Mouse (Mus musculus) neural tube, embryonic 13.5 days (tissue): ENCODE results near the gene Gm8267. TPM values are rescaled to one million over a fixed set of nuclear protein-coding genes. Genes with fewer than 3 reads are reported as not detected.
"Not testable (repeated sequence)": the region's sequence is repeated elsewhere in the genome, so short reads cannot be mapped to it uniquely, and the experiment has no call there.

Experiments used
- ATAC-seq: fragments of 200-750 bp; cut with Nextera tagmentation; 2 replicates; pipeline ENCODE4 v1.8.0; 2017; ENCODE audit warnings: low read depth, mild to moderate bottlenecking, moderate TSS enrichment, moderate library complexity
- H3K27ac ChIP-seq: fragments of 300-500 bp; sonication (generic); replicated peaks from 2 replicates; pipeline ENCODE4 v1.5.1; 2015; ENCODE audit warnings: moderate library complexity, mild to moderate bottlenecking, inconsistent platforms
- H3K27me3 ChIP-seq: fragments of 300-500 bp; sonication (generic); 2 replicates; pipeline ENCODE4 v1.6.1; 2015; ENCODE audit warnings: mild to moderate bottlenecking, inconsistent platforms
- H3K36me3 ChIP-seq: fragments of 300-500 bp; sonication (generic); 2 replicates; pipeline ENCODE4 v1.6.1; 2015; ENCODE audit warnings: mild to moderate bottlenecking, inconsistent platforms
- H3K4me1 ChIP-seq: fragments of 300-500 bp; sonication (generic); replicated peaks from 2 replicates; pipeline ENCODE4 v1.6.1; 2015; ENCODE audit warnings: inconsistent platforms
- H3K4me2 ChIP-seq: fragments of 300-500 bp; sonication (generic); 2 replicates; pipeline ENCODE4 v1.6.1; 2015; ENCODE audit warnings: inconsistent platforms, mild to moderate bottlenecking, moderate library complexity
- H3K4me3 ChIP-seq: fragments of 300-500 bp; sonication (generic); 2 replicates; pipeline ENCODE4 v1.5.1; 2015; ENCODE audit warnings: mild to moderate bottlenecking, inconsistent platforms
- H3K9ac ChIP-seq: fragments of 300-500 bp; sonication (generic); 2 replicates; pipeline ENCODE4 v1.6.1; 2015; ENCODE audit warnings: moderate library complexity, mild to moderate bottlenecking, inconsistent platforms
- H3K9me3 ChIP-seq: fragments of 300-500 bp; sonication (generic); 2 replicates; pipeline ENCODE4 v1.6.1; 2016; ENCODE audit warnings: inconsistent platforms
- WGBS: fragments of 180-500 bp; shearing (Covaris S2); methylation state at CpG from one replicate; pipeline ENCODE4 v1.1.7; 2015; 5-methylcytosine and 5-hydroxymethylcytosine counted together
- polyA plus RNA-seq: library from polyadenylated mRNA; unstranded; fragments of >200 nt; fragmentation: Nextera tagmentation; extraction: Ambion mirVana; gene quantifications from 2 replicates; pipeline ENCODE4 v1.2.1, GENCODE M21; 2015

Gene Gm8267
- polyA plus RNA-seq, result not detected in 2 replicates

DNA sequence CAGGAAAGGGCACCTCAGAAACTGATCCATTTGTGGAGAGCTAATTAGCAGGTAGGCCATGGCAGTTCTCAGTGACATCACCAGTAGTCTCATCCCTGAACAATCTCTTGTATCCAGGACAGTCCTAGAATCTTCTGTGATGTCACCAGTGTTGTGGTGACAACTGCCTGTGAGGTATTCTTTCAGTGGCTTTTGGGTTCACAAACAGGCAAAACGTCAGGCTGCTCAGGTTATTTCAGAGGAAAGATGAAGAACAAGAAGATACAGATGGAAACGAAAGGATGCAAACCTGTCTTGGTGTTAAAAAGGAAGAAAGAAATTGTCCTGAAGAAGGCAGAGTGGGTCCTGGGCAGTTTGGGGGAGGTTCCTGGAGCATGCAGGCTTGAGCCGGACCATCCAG, at the start of gene Gm8267:
Gene Gm8267 (minus strand): TSS at position 101 of the 400 bp plus-strand sequence.
- Histone ChIP-seq H3K27me3 (no peaks in the 10 kb centered on the region), H3K9me3 (no peaks in the 10 kb centered on the region), H3K36me3 (no peaks in the 10 kb centered on the region), H3K4me1 (no peaks in the 10 kb centered on the region), H3K4me2 (no peak within 1 kb of the TSS), H3K27ac (no peak within 1 kb of the TSS), H3K4me3 (no peak within 1 kb of the TSS), H3K9ac (no peak within 1 kb of the TSS)
- WGBS, result 84% methylated on average over 3 of the region's 3 CpGs
- no peak for ATAC-seq

GRCm38 (mm10) chr14:44789537-44790382, 39.6 kb upstream of the Gm8267 start:
- not testable (repeated sequence) for H3K27me3 ChIP-seq, ATAC-seq, H3K36me3 ChIP-seq, H3K4me2 ChIP-seq, H3K27ac ChIP-seq, H3K4me3 ChIP-seq, H3K9ac ChIP-seq, H3K9me3 ChIP-seq, H3K4me1 ChIP-seq
- 70% methylated on average over 2 of the region's 2 CpGs for WGBS

DNA sequence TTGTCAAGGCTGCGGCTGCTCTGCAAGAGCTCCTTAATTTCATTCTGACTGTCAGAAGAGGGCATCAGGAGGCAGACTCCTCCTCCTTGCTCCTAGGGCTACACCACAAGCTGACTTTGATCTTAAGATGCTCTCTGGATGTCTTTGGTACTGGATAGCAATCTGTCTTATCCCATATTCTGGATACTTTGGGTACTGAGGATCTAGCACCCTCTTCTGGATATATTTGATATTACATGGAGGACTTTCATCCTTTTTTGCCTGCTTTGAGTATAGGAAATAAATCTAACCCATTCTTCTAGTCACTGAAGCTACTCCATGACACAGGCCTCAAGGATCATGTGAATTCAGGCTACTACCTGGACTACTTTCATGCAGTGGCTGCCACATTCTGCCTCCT, 7.4 kb downstream of the Gm8267 start:
- H3K9me3 ChIP-seq, H3K4me2 ChIP-seq, H3K9ac ChIP-seq, H3K27me3 ChIP-seq, ATAC-seq, H3K36me3 ChIP-seq, H3K27ac ChIP-seq, H3K4me3 ChIP-seq, H3K4me1 ChIP-seq: not testable (repeated sequence)
- 66% methylated on average over 1 of the region's 1 CpGs for WGBS

GRCm38 (mm10) chr14:44730711-44731110, 19.4 kb downstream of the Gm8267 start:
- not testable (repeated sequence) for H3K4me3 ChIP-seq, H3K27ac ChIP-seq, H3K27me3 ChIP-seq, H3K4me2 ChIP-seq, H3K36me3 ChIP-seq, H3K4me1 ChIP-seq, ATAC-seq, H3K9ac ChIP-seq, H3K9me3 ChIP-seq

DNA sequence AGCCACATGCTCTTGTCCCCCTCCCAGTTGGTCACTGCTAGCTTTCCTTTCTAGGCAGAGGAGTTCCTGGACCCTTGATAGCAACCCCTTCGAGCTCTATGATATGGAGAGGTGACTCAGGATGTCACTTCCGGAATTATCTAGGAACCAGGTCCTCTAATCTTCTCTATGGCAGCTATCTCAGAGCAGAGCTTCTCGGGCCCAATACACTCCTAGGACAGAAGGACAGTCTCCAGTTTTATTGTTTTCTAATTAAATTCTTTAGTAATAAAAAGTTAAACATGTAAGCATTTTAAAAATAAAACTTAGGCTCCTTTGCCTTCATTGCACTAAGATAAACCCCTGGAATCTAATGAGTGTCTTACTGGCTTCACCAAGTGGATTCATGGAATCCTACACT, 43.8 kb downstream of the Gm8267 start, which contains the start of gene Gm8257:
Gene Gm8257 (minus strand): TSS at position 101 of the 400 bp plus-strand sequence.
- not testable (repeated sequence) for H3K9me3 ChIP-seq, H3K4me1 ChIP-seq, H3K9ac ChIP-seq, H3K27me3 ChIP-seq, H3K4me2 ChIP-seq, H3K27ac ChIP-seq, H3K4me3 ChIP-seq, H3K36me3 ChIP-seq, ATAC-seq
- 86% methylated on average over 3 of the region's 3 CpGs for WGBS

Other genes starting within 250 kb of the Gm8267 start
- not detected in 2 replicates for gene Gm17093, start 232.1 kb downstream of the Gm8267 start, polyA plus RNA-seq
- gene Gm8247, start 167.2 kb downstream of the Gm8267 start, polyA plus RNA-seq, result 0.17 TPM in 1 of 2 replicates, not detected in the other
- gene Gm5624, start 122.4 kb downstream of the Gm8267 start, polyA plus RNA-seq, result not detected in 2 replicates
- gene Gm8257, start 43.9 kb downstream of the Gm8267 start, polyA plus RNA-seq, result not detected in 2 replicates
- 0.47 and 0.53 TPM in 2 replicates for gene Ptgdr, start 109.0 kb upstream of the Gm8267 start, polyA plus RNA-seq
- 1.0 and 1.4 TPM in 2 replicates for gene Ptger2, start 237.9 kb upstream of the Gm8267 start, polyA plus RNA-seq